Mouse (Mus musculus) liver, adult 2 months (tissue): Measurements from ENCODE around the gene Lrp1.

Source experiments
- CTCF ChIP-seq: fragments of 200-500 bp; IDR thresholded peaks from 2 replicates; pipeline ENCODE4 v1.5.1; 2011; ENCODE audit warnings: low read depth, low read length, control low read depth
- POLR2A ChIP-seq: fragments of 200-500 bp; IDR thresholded peaks from 2 replicates; pipeline ENCODE4 v1.6.1; 2011; ENCODE audit warnings: low read length, control low read depth; ENCODE audit not compliant: insufficient read depth; ENCODE audit errors: extremely low read depth

- TF ChIP-seq POLR2A (no peak), CTCF (no peak)
Observed at GRCm38 (mm10) chr10:127645791-127646190, 24.8 kb upstream of the Lrp1 start.
